Mouse (Mus musculus): ENCODE data around the gene Kat14.
"Not testable (repeated sequence)": the region's sequence is repeated elsewhere in the genome, so short reads cannot be mapped to it uniquely, and the experiment has no call there.

Kat14 gene

GRCm38 (mm10) chr2:144368400-144369019 is at the start of gene Kat14, which contains the start of gene Pet117:
TSS of gene Kat14 (plus strand) at chr2:144368983.
TSS of gene Pet117 (plus strand) at chr2:144368996.
- DNase-seq (ENCODE audit: low spot score in 2 of 2): peak; percentile 81 to 90

- DNase-seq (ENCODE audit: low spot score in 2 of 2): no peak
Measured at GRCm38 (mm10) chr2:144324218-144324617, 44.6 kb upstream of the Kat14 start.

- DNase-seq (ENCODE audit: low spot score in 2 of 2): no peak
Measured at GRCm38 (mm10) chr2:144329451-144329850, 39.3 kb upstream of the Kat14 start.

- no peak for DNase-seq (ENCODE audit: low spot score in 2 of 2)
Measured at GRCm38 (mm10) chr2:144329937-144330336, 38.8 kb upstream of the Kat14 start.

GRCm38 (mm10) chr2:144330352-144330959 is 38.3 kb upstream of the Kat14 start:
- DNase-seq (ENCODE audit: low spot score in 2 of 2): no peak

- peak in 1 of 2 experiments; percentile 17 for DNase-seq (ENCODE audit: low spot score in 2 of 2)
Measured at GRCm38 (mm10) chr2:144330960-144331371, 37.8 kb upstream of the Kat14 start.

GRCm38 (mm10) chr2:144331401-144332302 is 37.1 kb upstream of the Kat14 start, which contains the start of gene Ovol2:
TSS of gene Ovol2 (minus strand) at chr2:144332146.
- DNase-seq (ENCODE audit: low spot score in 2 of 2): no peak

- DNase-seq (ENCODE audit: low spot score in 2 of 2): no peak
Measured at GRCm38 (mm10) chr2:144332486-144332885, 36.3 kb upstream of the Kat14 start.

GRCm38 (mm10) chr2:144333138-144333842 is 35.5 kb upstream of the Kat14 start:
- peak in 1 of 2 experiments; percentile 19 for DNase-seq (ENCODE audit: low spot score in 2 of 2)

- DNase-seq (ENCODE audit: low spot score in 2 of 2): no peak
Measured at GRCm38 (mm10) chr2:144337230-144337629, 31.6 kb upstream of the Kat14 start.

GRCm38 (mm10) chr2:144337701-144338100 is 31.1 kb upstream of the Kat14 start:
- no peak for DNase-seq (ENCODE audit: low spot score in 2 of 2)

GRCm38 (mm10) chr2:144338149-144338548 is 30.6 kb upstream of the Kat14 start:
- DNase-seq (ENCODE audit: low spot score in 2 of 2): not testable (repeated sequence)

- no peak for DNase-seq (ENCODE audit: low spot score in 2 of 2)
Measured at GRCm38 (mm10) chr2:144343158-144343557, 25.6 kb upstream of the Kat14 start.

- no peak for DNase-seq (ENCODE audit: low spot score in 2 of 2)
Measured at GRCm38 (mm10) chr2:144348525-144348924, 20.3 kb upstream of the Kat14 start.

- DNase-seq (ENCODE audit: low spot score in 2 of 2): no peak
Measured at GRCm38 (mm10) chr2:144352843-144353242, 15.9 kb upstream of the Kat14 start.

GRCm38 (mm10) chr2:144369020-144369421 is 238 bp downstream of the Kat14 start:
- DNase-seq (ENCODE audit: low spot score in 2 of 2): no peak

- no peak for DNase-seq (ENCODE audit: low spot score in 2 of 2)
Measured at GRCm38 (mm10) chr2:144369511-144369910, 728 bp downstream of the Kat14 start.

- no peak for DNase-seq (ENCODE audit: low spot score in 2 of 2)
Measured at GRCm38 (mm10) chr2:144371566-144371965, 2.8 kb downstream of the Kat14 start.

- no peak for DNase-seq (ENCODE audit: low spot score in 2 of 2)
Measured at GRCm38 (mm10) chr2:144373063-144373462, 4.3 kb downstream of the Kat14 start.

GRCm38 (mm10) chr2:144375063-144375703 is 6.4 kb downstream of the Kat14 start:
- no peak for DNase-seq (ENCODE audit: low spot score in 2 of 2)

- DNase-seq (ENCODE audit: low spot score in 2 of 2): no peak
Measured at GRCm38 (mm10) chr2:144381293-144381692, 12.5 kb downstream of the Kat14 start.

Measured in frontal cortex, postnatal 10 days (tissue).